Mouse (Mus musculus) limb, embryonic 12.5 days (tissue): Measurements from ENCODE around the gene Cd72. TPM values are rescaled to one million over a fixed set of nuclear protein-coding genes. Genes with fewer than 3 reads are reported as not detected.

ENCODE experiments used
- ATAC-seq: fragments of 200-750 bp; cut with Nextera tagmentation; 2 replicates; pipeline ENCODE4 v1.8.0; 2017; ENCODE audit warnings: low read depth, moderate TSS enrichment; ENCODE audit not compliant: insufficient number of reproducible peaks, insufficient read depth, low FRiP score, low TSS enrichment
- H3K27ac ChIP-seq: fragments of 300-500 bp; sonication (generic); 2 replicates; pipeline ENCODE4 v1.5.1; 2016; ENCODE audit warnings: mild to moderate bottlenecking, moderate library complexity
- H3K27me3 ChIP-seq: fragments of 300-500 bp; sonication (generic); 2 replicates; pipeline ENCODE4 v1.6.1; 2016; ENCODE audit warnings: mild to moderate bottlenecking, moderate library complexity
- H3K36me3 ChIP-seq: fragments of 300-500 bp; sonication (generic); 2 replicates; pipeline ENCODE4 v1.6.1; 2016; ENCODE audit warnings: mild to moderate bottlenecking, moderate library complexity
- H3K4me1 ChIP-seq: fragments of 300-500 bp; sonication (generic); replicated peaks from 2 replicates; pipeline ENCODE4 v1.6.1; 2016
- H3K4me2 ChIP-seq: fragments of 300-500 bp; sonication (generic); 2 replicates; pipeline ENCODE4 v1.6.1; 2016; ENCODE audit warnings: mild to moderate bottlenecking, moderate library complexity
- H3K4me3 ChIP-seq: fragments of 300-500 bp; sonication (generic); replicated peaks from 2 replicates; pipeline ENCODE4 v1.5.1; 2016; ENCODE audit warnings: mild to moderate bottlenecking
- H3K9ac ChIP-seq: fragments of 300-500 bp; sonication (generic); replicated peaks from 2 replicates; pipeline ENCODE4 v1.6.1; 2016; ENCODE audit warnings: mild to moderate bottlenecking, moderate library complexity
- H3K9me3 ChIP-seq: fragments of 300-500 bp; sonication (generic); 2 replicates; pipeline ENCODE4 v1.6.1; 2016; ENCODE audit warnings: mild to moderate bottlenecking, moderate library complexity
- WGBS: fragments of 180-500 bp; shearing (Covaris S2); methylation state at CpG from one replicate; pipeline ENCODE4 v1.1.7; 2016; 5-methylcytosine and 5-hydroxymethylcytosine counted together
- polyA plus RNA-seq: library from polyadenylated mRNA; unstranded; fragments of >200 nt; fragmentation: Nextera tagmentation; extraction: Ambion mirVana; gene quantifications from 2 replicates; pipeline ENCODE4 v1.2.1, GENCODE M21; 2016

Cd72 gene
- polyA plus RNA-seq, 1 experiment from 2014 or later = 3.5 TPM

DNA sequence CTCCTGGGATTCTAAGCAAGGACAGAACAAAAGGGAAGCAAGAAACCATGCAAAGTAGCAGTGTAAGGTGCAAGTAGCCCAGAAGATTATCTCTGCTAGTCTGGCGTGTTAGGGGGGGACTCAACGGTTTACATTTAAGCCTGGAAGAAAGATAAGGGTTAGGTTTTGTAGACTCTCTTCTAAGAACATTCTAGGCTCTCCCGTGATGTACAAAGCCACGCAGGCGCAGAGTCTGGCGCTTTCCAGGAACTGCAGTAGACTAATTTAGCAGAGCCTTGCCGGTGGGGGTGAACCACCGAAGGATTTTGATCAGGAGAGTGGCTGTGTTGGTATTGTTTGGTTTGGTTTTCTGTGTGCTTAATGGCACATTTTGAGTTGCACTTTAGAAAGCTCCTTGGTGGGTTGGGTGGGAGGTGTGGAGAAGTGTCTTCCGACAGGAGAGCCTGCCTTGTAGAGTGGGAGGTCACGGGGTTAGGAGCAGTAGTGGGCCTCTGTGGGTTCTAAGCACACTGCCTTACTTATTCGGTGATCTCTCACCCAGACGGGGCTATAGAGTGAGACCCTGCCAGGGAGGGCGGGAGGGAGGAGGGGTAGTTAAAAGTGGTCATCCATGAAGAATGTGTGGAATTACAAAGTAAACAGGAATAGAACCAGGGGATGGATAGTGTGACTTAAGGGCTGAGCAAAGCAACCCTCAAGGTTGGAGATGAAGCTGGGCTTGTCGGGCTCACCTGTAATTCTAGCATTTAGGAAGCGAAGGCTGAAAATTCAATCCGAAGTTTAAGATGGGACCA, 37.0 kb downstream of the Cd72 start:
- peaks cover 14% of the 10 kb centered on the region for H3K27me3 ChIP-seq
- H3K9me3 ChIP-seq = no peaks in the 10 kb centered on the region
- no peak overlapping the region for H3K9ac ChIP-seq
- 87% methylated on average over 16 of the region's 16 CpGs for WGBS
- peaks cover 6% of the 10 kb centered on the region; the same call in 1 of the 2 replicates for H3K4me1 ChIP-seq
- peaks cover 57% of the 10 kb centered on the region for H3K36me3 ChIP-seq
- no peak overlapping the region for H3K27ac ChIP-seq
- no peak overlapping the region for H3K4me3 ChIP-seq
- ATAC-seq = no peak
- no peak overlapping the region for H3K4me2 ChIP-seq

DNA sequence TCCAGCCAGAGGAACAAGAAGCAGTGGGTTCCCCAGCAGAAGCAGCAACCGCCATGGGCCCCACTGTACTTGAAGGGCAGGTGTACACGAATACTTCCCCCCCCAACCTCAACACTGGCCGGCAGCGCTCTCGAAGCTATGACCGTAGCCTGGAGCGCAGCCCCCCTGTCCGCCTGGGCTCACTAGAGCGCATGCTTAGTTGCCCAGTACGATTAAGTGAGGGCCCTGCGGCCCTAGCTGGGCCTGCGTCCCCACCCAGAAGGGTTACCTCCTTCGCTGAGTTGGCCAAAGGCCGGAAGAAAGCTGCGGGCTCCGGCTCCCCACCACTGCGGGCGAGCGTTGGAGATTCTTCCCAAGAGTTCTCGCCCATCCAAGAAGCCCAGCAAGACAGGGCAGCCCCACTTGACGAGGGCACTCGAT, 38.3 kb downstream of the Cd72 start:
- H3K9me3 ChIP-seq = no peaks in the 10 kb centered on the region
- no peak overlapping the region for H3K9ac ChIP-seq
- H3K4me3 ChIP-seq = no peak overlapping the region
- WGBS = 96% methylated on average over 22 of the region's 22 CpGs
- no peak overlapping the region for H3K4me2 ChIP-seq
- H3K27me3 ChIP-seq = peaks cover under 1% of the 10 kb centered on the region; the same call in 1 of the 2 replicates
- no peak for ATAC-seq
- H3K4me1 ChIP-seq = peaks cover 6% of the 10 kb centered on the region; the same call in 1 of the 2 replicates
- no peak overlapping the region for H3K27ac ChIP-seq
- H3K36me3 ChIP-seq = peaks cover 46% of the 10 kb centered on the region

DNA sequence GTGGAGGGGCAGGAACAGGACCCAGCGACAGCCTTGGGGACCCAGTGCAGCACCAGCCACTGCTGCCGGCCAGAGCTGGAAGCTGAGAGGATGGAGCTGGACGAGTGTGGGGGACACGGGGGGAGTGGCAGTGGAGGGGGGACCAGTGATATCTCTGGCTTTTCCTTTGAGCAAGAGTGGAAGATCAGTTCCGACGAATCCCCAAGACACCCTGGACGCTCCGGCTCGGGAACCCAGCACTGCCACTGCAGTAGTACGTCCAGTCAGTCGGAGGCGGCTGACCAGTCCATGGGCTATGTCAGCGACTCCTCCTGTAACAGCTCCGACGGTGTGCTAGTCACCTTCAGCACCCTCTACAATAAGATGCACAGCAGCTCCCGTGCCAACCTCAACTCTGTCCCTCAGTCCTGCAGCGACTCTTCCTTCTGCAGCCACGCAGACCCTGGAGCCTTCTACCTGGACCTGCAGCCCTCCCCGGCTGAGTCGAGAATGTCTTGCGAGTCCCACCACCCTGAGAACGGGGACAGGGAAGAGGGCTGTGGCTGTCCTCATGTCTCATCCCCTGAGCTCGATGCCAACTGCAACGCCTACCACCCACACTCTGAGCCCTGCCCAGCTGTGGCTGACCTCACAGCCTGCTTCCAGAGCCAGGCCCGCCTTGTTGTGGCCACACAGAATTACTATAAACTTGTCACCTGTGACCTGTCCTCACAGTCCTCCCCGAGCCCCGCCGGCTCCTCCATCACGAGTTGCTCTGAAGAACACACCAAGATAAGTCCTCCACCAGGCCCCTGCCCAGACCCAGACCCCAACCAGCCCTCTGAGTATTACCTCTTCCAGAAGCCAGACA, 39.0 kb downstream of the Cd72 start:
- WGBS = 90% methylated on average over 29 of the region's 29 CpGs
- no peaks in the 10 kb centered on the region for H3K9me3 ChIP-seq
- H3K9ac ChIP-seq = no peak overlapping the region
- peaks cover 46% of the 10 kb centered on the region for H3K36me3 ChIP-seq
- no peak overlapping the region for H3K4me3 ChIP-seq
- H3K27ac ChIP-seq = no peak overlapping the region
- ATAC-seq = no peak
- H3K27me3 ChIP-seq = no peaks in the 10 kb centered on the region; the same call in 1 of the 2 replicates
- H3K4me1 ChIP-seq = peaks cover 6% of the 10 kb centered on the region; the same call in 1 of the 2 replicates
- no peak overlapping the region for H3K4me2 ChIP-seq

DNA sequence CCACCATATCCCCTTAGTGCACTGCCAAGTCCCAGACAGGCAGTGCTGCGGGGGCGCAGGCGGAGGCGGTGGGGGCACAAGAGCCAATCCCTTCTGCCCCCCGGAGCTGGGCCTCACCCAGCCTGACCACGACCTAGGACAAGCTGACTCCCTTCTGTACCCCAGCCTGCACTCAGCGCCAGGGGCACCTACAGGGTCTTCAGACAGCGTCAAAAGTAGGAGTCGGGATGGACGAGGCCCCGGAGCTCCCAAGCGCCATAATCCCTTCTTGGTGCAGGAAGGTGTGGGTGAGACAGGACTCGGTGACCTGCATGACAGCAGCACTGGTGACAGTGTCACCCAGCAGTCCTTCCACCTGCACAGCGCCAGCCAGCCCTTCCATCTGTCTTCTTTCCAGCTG, 39.7 kb downstream of the Cd72 start:
- peaks cover 3% of the 10 kb centered on the region; the same call in 1 of the 2 replicates for H3K4me1 ChIP-seq
- H3K9me3 ChIP-seq = no peaks in the 10 kb centered on the region
- no peak overlapping the region for H3K4me3 ChIP-seq
- no peak overlapping the region for H3K4me2 ChIP-seq
- no peak for ATAC-seq
- WGBS = 89% methylated on average over 14 of the region's 14 CpGs
- no peaks in the 10 kb centered on the region; the same call in 1 of the 2 replicates for H3K27me3 ChIP-seq
- peaks cover 46% of the 10 kb centered on the region for H3K36me3 ChIP-seq
- H3K27ac ChIP-seq = no peak overlapping the region
- no peak overlapping the region for H3K9ac ChIP-seq

DNA sequence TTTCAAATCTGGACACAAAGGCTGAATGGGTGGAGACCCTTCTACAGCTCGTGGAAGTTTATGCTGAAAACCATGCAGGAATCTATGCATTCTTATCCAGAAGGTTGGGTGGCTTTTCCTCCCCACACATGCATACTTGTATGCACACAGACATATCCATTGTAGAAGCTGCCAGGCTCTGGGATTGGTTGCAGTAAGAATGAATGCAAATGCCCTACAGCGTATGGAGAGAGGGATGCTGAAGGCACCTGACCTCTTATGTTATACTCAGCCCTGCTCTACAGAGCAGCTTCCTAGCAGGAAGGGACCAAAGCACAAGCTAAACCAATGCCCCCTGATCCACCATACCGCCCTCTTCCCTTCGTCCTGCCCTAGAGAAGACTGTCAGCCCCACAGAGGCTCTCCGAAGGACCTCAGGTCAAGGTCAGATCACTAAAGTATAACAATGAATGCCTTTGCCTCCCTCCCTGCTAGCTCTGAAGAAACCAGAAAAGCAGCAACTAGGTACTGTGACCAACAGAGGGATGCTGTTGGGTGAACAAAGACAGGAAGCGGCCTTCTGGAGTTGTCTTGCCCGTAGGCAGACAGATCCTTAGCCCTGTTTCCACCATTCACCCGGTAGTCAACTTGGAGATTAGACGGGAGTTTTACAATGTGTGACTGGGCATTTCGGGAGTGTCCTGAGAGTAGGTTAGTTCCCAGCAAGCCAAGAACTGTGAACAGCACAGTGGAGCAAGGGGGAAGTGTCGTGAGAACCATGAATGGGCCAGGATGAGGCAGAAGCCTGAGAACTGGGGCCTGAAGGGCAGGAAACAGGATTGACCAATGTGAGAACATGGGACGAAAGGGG, 47.1 kb downstream of the Cd72 start:
- Histone ChIP-seq H3K27me3 (no peaks in the 10 kb centered on the region), H3K9ac (peak overlapping the region; percentile 69), H3K36me3 (no peaks in the 10 kb centered on the region), H3K4me1 (peaks cover 23% of the 10 kb centered on the region), H3K4me2 (peak overlapping the region; percentile 66), H3K27ac (0 out of 2 replicates have a peak overlapping the region, but pooled peaks have one; percentile 86), H3K9me3 (no peaks in the 10 kb centered on the region), H3K4me3 (peak overlapping the region; percentile 52)
- 76% methylated on average over 12 of the region's 12 CpGs for WGBS
- no peak for ATAC-seq

DNA sequence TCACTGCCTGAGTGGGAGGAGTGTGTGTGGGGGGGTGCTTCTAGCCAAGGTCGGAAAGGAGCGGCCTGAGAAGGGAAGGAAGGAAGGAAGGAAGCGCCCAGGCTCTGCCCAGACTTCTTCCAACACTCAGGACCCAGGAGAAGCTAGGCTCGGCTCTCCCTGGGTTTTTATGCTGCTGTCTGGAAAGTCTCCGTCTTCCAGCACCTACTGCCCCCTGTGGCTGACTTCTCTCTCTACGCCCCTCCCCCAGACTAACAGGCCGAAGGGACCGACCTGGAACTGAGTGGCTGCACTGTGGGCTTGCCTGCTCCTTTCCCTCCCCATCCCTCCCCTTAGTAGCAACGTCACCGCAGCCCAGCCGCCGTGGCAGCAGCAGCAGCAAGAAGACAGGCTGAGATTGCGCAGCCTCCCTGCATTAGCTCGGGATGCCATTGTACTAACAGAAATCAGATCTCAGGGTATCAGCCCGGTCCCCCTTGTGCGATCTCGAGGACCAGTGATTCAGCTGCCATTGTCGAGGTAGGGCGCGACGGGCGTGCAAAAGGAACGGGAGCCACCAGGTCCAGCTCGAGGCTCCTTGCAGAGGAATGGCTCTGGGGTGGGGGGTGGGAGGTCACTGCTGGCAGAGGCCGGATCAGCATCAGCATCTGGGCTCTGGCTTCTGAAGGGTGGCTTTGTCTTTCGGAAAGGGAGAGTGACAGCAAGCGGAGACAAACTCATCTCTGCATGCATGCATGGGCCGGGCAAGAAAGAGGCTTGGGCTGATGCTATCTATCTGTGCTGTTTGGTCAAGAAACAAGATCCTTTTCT, 48.1 kb downstream of the Cd72 start:
- peak overlapping the region; percentile 52 for H3K4me3 ChIP-seq
- peak overlapping the region; percentile 66 for H3K4me2 ChIP-seq
- WGBS = 3% methylated on average over 28 of the region's 28 CpGs
- H3K4me1 ChIP-seq = peaks cover 32% of the 10 kb centered on the region
- peak; percentile 95 for ATAC-seq
- H3K9ac ChIP-seq = peak overlapping the region; percentile 69
- H3K36me3 ChIP-seq = no peaks in the 10 kb centered on the region
- H3K9me3 ChIP-seq = no peaks in the 10 kb centered on the region
- H3K27ac ChIP-seq = peak overlapping the region; percentile 86
- no peaks in the 10 kb centered on the region for H3K27me3 ChIP-seq

DNA sequence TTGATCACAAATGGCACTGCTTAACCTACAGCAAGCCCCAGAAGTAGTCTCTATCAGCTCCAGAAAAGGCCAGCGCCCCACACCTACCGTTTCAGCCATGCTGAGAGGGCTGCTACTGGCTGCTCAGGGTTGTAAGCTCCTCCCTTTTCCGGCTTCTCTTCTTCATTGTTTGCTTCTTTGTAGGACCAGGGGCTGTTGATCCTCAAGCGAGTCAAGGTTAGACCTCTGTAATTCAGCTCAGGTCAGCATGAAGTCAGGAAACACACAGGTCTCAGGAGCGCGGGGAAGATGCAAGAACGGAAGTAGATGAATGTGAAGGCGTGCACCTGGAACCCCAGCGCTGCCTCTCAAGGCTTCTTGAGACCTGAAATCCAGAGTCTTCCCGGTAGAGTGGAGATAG, 49.7 kb downstream of the Cd72 start:
- no peak for ATAC-seq
- 86% methylated on average over 10 of the region's 10 CpGs for whole genome bisulfite sequencing
- H3K36me3 ChIP-seq = no peaks in the 10 kb centered on the region
- H3K27ac ChIP-seq = no peak overlapping the region
- H3K27me3 ChIP-seq = no peaks in the 10 kb centered on the region
- no peak overlapping the region for H3K4me3 ChIP-seq
- peaks cover 47% of the 10 kb centered on the region for H3K4me1 ChIP-seq
- no peak overlapping the region for H3K4me2 ChIP-seq
- no peaks in the 10 kb centered on the region for H3K9me3 ChIP-seq
- H3K9ac ChIP-seq = no peak overlapping the region

DNA sequence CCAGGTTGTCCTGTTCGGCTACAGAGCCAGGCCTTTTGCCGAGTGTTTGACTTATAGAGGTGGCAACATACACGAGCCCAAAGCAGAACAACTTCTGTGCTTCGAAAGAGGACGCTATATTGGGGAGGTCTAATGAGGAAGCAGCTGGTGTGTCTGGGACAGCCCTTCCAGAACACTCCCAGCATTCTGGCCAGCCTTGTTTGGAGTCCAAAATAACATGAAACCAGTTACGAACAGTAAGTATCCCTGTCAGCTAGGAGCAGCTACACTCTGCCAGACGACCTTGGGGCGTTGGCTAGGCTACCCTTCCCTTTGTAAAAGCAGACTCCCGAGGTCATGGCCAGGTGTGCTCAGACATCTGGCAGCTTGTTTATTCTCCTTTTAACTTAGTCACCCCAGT, 52.2 kb downstream of the Cd72 start:
- Histone ChIP-seq H3K36me3 (no peaks in the 10 kb centered on the region), H3K4me1 (peaks cover 60% of the 10 kb centered on the region), H3K9ac (no peak overlapping the region), H3K4me2 (no peak overlapping the region), H3K27me3 (no peaks in the 10 kb centered on the region), H3K27ac (no peak overlapping the region), H3K9me3 (no peaks in the 10 kb centered on the region), H3K4me3 (no peak overlapping the region)
- WGBS = 60% methylated on average over 9 of the region's 9 CpGs
- no peak for ATAC-seq

DNA sequence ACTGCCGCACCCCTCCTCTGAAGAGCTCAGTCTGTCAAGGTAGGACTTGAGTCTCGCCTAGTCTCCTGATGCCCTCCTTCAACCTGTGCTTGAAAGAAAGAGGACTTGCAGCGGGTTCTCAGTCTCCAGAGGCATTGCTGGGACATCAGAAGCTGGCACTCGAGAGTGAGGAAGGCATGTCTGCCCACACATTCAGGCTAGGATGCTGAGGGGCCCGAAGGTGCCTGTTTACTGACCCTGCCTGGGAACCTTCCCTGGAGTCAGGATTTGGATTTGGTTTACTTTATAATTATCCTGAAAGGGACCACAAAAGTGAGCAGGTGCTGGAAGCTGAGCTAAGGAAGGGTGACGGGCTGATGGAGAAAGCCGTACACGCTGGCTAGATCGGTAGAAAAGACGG, 52.9 kb downstream of the Cd72 start:
- Histone ChIP-seq H3K27me3 (no peaks in the 10 kb centered on the region), H3K36me3 (no peaks in the 10 kb centered on the region), H3K4me1 (peaks cover 58% of the 10 kb centered on the region), H3K9ac (peak overlapping the region; percentile 27; the same call in 1 of the 2 replicates), H3K4me3 (no peak overlapping the region; the same call in 1 of the 2 replicates), H3K4me2 (peak overlapping the region; percentile 35), H3K9me3 (no peaks in the 10 kb centered on the region), H3K27ac (peak overlapping the region; percentile 53)
- ATAC-seq = no peak
- 81% methylated on average over 10 of the region's 10 CpGs for WGBS

DNA sequence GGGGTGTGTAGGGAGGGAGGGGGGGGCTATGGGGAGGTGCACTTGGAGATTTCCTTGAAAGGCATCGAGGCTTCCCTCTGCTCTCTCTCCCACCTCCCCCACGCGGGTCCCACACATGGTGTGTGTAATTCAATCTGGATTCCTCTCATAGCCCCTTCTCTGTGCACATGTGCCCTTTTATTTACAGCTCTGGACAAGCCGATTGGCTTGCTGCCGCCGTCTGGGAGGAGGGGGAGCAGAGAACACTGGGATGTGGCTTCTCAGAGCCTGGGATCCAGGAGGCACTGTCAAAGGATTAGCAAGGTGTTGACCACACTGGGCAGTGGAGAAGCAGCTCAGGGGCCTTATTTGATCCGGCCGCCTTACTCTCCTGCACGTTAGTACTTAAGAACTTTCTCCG, 53.5 kb downstream of the Cd72 start:
- Histone ChIP-seq H3K4me3 (no peak overlapping the region; the same call in 1 of the 2 replicates), H3K27me3 (no peaks in the 10 kb centered on the region), H3K4me1 (peaks cover 55% of the 10 kb centered on the region), H3K9ac (peak overlapping the region; percentile 27; the same call in 1 of the 2 replicates), H3K4me2 (peak overlapping the region; percentile 35), H3K36me3 (no peaks in the 10 kb centered on the region), H3K9me3 (no peaks in the 10 kb centered on the region), H3K27ac (peak overlapping the region; percentile 53)
- WGBS = 18% methylated on average over 10 of the region's 10 CpGs
- ATAC-seq = peak; percentile 75; the same call in 1 of the 2 replicates
